Mouse (Mus musculus) cerebellum, adult 2 months (tissue): ENCODE measurements around the gene Prss57.

Source experiments
- CTCF ChIP-seq: fragments of 200-500 bp; IDR thresholded peaks from 2 replicates; pipeline ENCODE4 v1.5.1; 2011; ENCODE audit warnings: low read depth, mild to moderate bottlenecking, control low read depth, low read length, moderate library complexity, borderline replicate concordance; ENCODE audit not compliant: insufficient read depth
- POLR2A ChIP-seq: fragments of 200-500 bp; IDR thresholded peaks from 2 replicates; pipeline ENCODE4 v1.6.1; 2011; ENCODE audit warnings: low read length, control low read depth, borderline replicate concordance; ENCODE audit not compliant: insufficient read depth

GRCm38 (mm10) chr10:79780664-79781015 is 10.1 kb downstream of the Prss57 start:
- TF ChIP-seq CTCF (no peak), POLR2A (no peak)
